Mouse (Mus musculus): ENCODE results near the gene Gpd1l. TPM values are rescaled to one million over a fixed set of nuclear protein-coding genes. Genes with fewer than 3 reads are reported as not detected.
"Not testable (repeated sequence)": the region's sequence is repeated elsewhere in the genome, so short reads cannot be mapped to it uniquely, and the experiment has no call there.

Gpd1l gene
- total RNA-seq (2014; fragmentation: Nextera tagmentation) (19.1 and 21.5 TPM in 2 replicates), total RNA-seq (2017) (17.3 and 19.5 TPM in 2 replicates)

- peak; percentile 96 for ATAC-seq (replicated peaks; ENCODE audit: low FRiP score, low TSS enrichment, poor library complexity, severe bottlenecking)
Observed at GRCm38 (mm10) chr9:114933723-114934171, at the start of gene Gpd1l. TSS of gene Gpd1l (minus strand) at chr9:114933987.

GRCm38 (mm10) chr9:114982689-114983360, 49.0 kb upstream of the Gpd1l start, which contains the start of gene Rps27rt:
TSS of gene Rps27rt (minus strand) at chr9:114982739.
- ATAC-seq (replicated peaks; ENCODE audit: low FRiP score, low TSS enrichment, poor library complexity, severe bottlenecking) = no peak

GRCm38 (mm10) chr9:114979969-114980368, 46.2 kb upstream of the Gpd1l start:
- ATAC-seq (replicated peaks; ENCODE audit: low FRiP score, low TSS enrichment, poor library complexity, severe bottlenecking) = no peak

GRCm38 (mm10) chr9:114978281-114979111, 44.7 kb upstream of the Gpd1l start, which contains the start of gene Osbpl10:
TSS of gene Osbpl10 (plus strand) at chr9:114978569.
- peak; percentile 68 for ATAC-seq (replicated peaks; ENCODE audit: low FRiP score, low TSS enrichment, poor library complexity, severe bottlenecking)

- ATAC-seq (replicated peaks; ENCODE audit: low FRiP score, low TSS enrichment, poor library complexity, severe bottlenecking) = no peak
Observed at GRCm38 (mm10) chr9:114977461-114978280, 43.9 kb upstream of the Gpd1l start.

GRCm38 (mm10) chr9:114966286-114966685, 32.5 kb upstream of the Gpd1l start:
- not testable (repeated sequence) for ATAC-seq (replicated peaks; ENCODE audit: low FRiP score, low TSS enrichment, poor library complexity, severe bottlenecking)

GRCm38 (mm10) chr9:114964093-114964492, 30.3 kb upstream of the Gpd1l start:
- ATAC-seq (replicated peaks; ENCODE audit: low FRiP score, low TSS enrichment, poor library complexity, severe bottlenecking) = no peak

GRCm38 (mm10) chr9:114960844-114961243, 27.1 kb upstream of the Gpd1l start:
- ATAC-seq (replicated peaks; ENCODE audit: low FRiP score, low TSS enrichment, poor library complexity, severe bottlenecking) = no peak

- ATAC-seq (replicated peaks; ENCODE audit: low FRiP score, low TSS enrichment, poor library complexity, severe bottlenecking) = no peak
Observed at GRCm38 (mm10) chr9:114960043-114960789, 26.4 kb upstream of the Gpd1l start.

GRCm38 (mm10) chr9:114956945-114957344, 23.2 kb upstream of the Gpd1l start:
- ATAC-seq (replicated peaks; ENCODE audit: low FRiP score, low TSS enrichment, poor library complexity, severe bottlenecking) = peak; percentile 76

- no peak for ATAC-seq (replicated peaks; ENCODE audit: low FRiP score, low TSS enrichment, poor library complexity, severe bottlenecking)
Observed at GRCm38 (mm10) chr9:114955340-114955739, 21.6 kb upstream of the Gpd1l start.

- ATAC-seq (replicated peaks; ENCODE audit: low FRiP score, low TSS enrichment, poor library complexity, severe bottlenecking) = no peak
Observed at GRCm38 (mm10) chr9:114952866-114953265, 19.1 kb upstream of the Gpd1l start.

- ATAC-seq (replicated peaks; ENCODE audit: low FRiP score, low TSS enrichment, poor library complexity, severe bottlenecking) = peak; percentile 73
Observed at GRCm38 (mm10) chr9:114948395-114948794, 14.6 kb upstream of the Gpd1l start.

- ATAC-seq (replicated peaks; ENCODE audit: low FRiP score, low TSS enrichment, poor library complexity, severe bottlenecking) = no peak
Observed at GRCm38 (mm10) chr9:114945576-114945975, 11.8 kb upstream of the Gpd1l start.

- no peak for ATAC-seq (replicated peaks; ENCODE audit: low FRiP score, low TSS enrichment, poor library complexity, severe bottlenecking)
Observed at GRCm38 (mm10) chr9:114944642-114945041, 10.9 kb upstream of the Gpd1l start.

GRCm38 (mm10) chr9:114936687-114937086, 2.9 kb upstream of the Gpd1l start:
- no peak for ATAC-seq (replicated peaks; ENCODE audit: low FRiP score, low TSS enrichment, poor library complexity, severe bottlenecking)

GRCm38 (mm10) chr9:114935321-114935720, 1.5 kb upstream of the Gpd1l start:
- ATAC-seq (replicated peaks; ENCODE audit: low FRiP score, low TSS enrichment, poor library complexity, severe bottlenecking) = no peak

GRCm38 (mm10) chr9:114934231-114934630, 444 bp upstream of the Gpd1l start:
- peak; percentile 26 for ATAC-seq (replicated peaks; ENCODE audit: low FRiP score, low TSS enrichment, poor library complexity, severe bottlenecking)
